Mouse (Mus musculus): ENCODE data around the gene Ap2a2. TPM values are rescaled to one million over a fixed set of nuclear protein-coding genes. Genes with fewer than 3 reads are reported as not detected.

The Ap2a2 gene
- polyA plus RNA-seq (2012) = 25.0 and 25.3 TPM in 2 replicates

GRCm38 (mm10) chr7:141561682-141562391 lies at the start of gene Ap2a2:
TSS of gene Ap2a2 (plus strand) at chr7:141562173.

GRCm38 (mm10) chr7:141539556-141540311 lies 22.2 kb upstream of the Ap2a2 start, which contains the start of gene Chid1:
TSS of gene Chid1 (minus strand) at chr7:141539857.

Other genes starting within 250 kb of the Ap2a2 start
- 77.8 and 93.7 TPM in 2 replicates for gene Deaf1, start 234.5 kb upstream of the Ap2a2 start, polyA plus RNA-seq (2012)
- gene Tmem80, start 234.4 kb upstream of the Ap2a2 start, polyA plus RNA-seq (2012) = 11.4 and 11.9 TPM in 2 replicates
- 0.39 and 1.3 TPM in 2 replicates for gene Eps8l2, start 223.3 kb upstream of the Ap2a2 start, polyA plus RNA-seq (2012)
- gene Taldo1, start 170.0 kb upstream of the Ap2a2 start, polyA plus RNA-seq (2012) = 342 and 397 TPM in 2 replicates
- gene Gatd1, start 148.0 kb upstream of the Ap2a2 start, polyA plus RNA-seq (2012) = 8.0 and 12.4 TPM in 2 replicates
- not detected in 2 replicates for gene Cend1, start 132.7 kb upstream of the Ap2a2 start, polyA plus RNA-seq (2012)
- 79.5 and 83.9 TPM in 2 replicates for gene Slc25a22, start 124.3 kb upstream of the Ap2a2 start, polyA plus RNA-seq (2012)
- gene Pidd1, start 118.1 kb upstream of the Ap2a2 start, polyA plus RNA-seq (2012) = 53.9 and 66.7 TPM in 2 replicates
- gene Rplp2, start 114.8 kb upstream of the Ap2a2 start, polyA plus RNA-seq (2012) = 8,310 and 8,668 TPM in 2 replicates
- gene Pnpla2, start 107.0 kb upstream of the Ap2a2 start, polyA plus RNA-seq (2012) = 168 and 188 TPM in 2 replicates
- gene Cracr2b, start 101.1 kb upstream of the Ap2a2 start, polyA plus RNA-seq (2012) = 20.9 and 46.2 TPM in 2 replicates
- 19.8 and 21.9 TPM in 2 replicates for gene Cd151, start 94.8 kb upstream of the Ap2a2 start, polyA plus RNA-seq (2012)
- 70.2 and 83.1 TPM in 2 replicates for gene Polr2l, start 87.0 kb upstream of the Ap2a2 start, polyA plus RNA-seq (2012)
- gene Tspan4, start 86.9 kb upstream of the Ap2a2 start, polyA plus RNA-seq (2012) = 27.3 and 28.2 TPM in 2 replicates
- gene Chid1, start 22.3 kb upstream of the Ap2a2 start, polyA plus RNA-seq (2012) = 17.8 and 29.0 TPM in 2 replicates
- 0.06 and 0.26 TPM in 2 replicates for gene Muc6, start 93.1 kb downstream of the Ap2a2 start, polyA plus RNA-seq (2012)
- gene Muc2, start 128.2 kb downstream of the Ap2a2 start, polyA plus RNA-seq (2012) = 0.10 TPM in 1 of 2 replicates, not detected in the other
- gene Muc5ac, start 226.8 kb downstream of the Ap2a2 start, polyA plus RNA-seq (2012) = not detected in 2 replicates